Mouse (Mus musculus) C2C12 (cell line): ENCODE data around the gene Trak1. TPM values are rescaled to one million over a fixed set of nuclear protein-coding genes. Genes with fewer than 3 reads are reported as not detected.

Experiments
- H3K27me3 ChIP-seq: one replicate; pipeline ENCODE4 v1.6.1; 2011; ENCODE audit not compliant: control insufficient read depth, insufficient read depth, insufficient read length
- H3K36me3 ChIP-seq: one replicate; pipeline ENCODE4 v1.6.1; 2011; ENCODE audit not compliant: control insufficient read depth, insufficient read depth
- H3K4me3 ChIP-seq: one replicate; pipeline ENCODE4 v1.5.1; 2011; ENCODE audit warnings: mild to moderate bottlenecking, control low read depth; ENCODE audit not compliant: poor library complexity, insufficient read depth, severe bottlenecking
- H3K79me2 ChIP-seq: one replicate; pipeline ENCODE4 v1.6.1; 2011; ENCODE audit not compliant: control insufficient read depth, insufficient read depth
- H3K79me3 ChIP-seq: one replicate; pipeline ENCODE4 v1.6.1; 2011; ENCODE audit warnings: low read depth, control low read depth
- H3ac ChIP-seq: one replicate; pipeline ENCODE3; 2011; ENCODE audit warnings: low read depth; ENCODE audit not compliant: control insufficient read depth, insufficient read length
- CEBPB ChIP-seq: IDR thresholded peaks from one replicate; pipeline ENCODE4 v1.6.1; 2011; ENCODE audit warnings: low read depth, mild to moderate bottlenecking, control low read depth, moderate library complexity
- CTCF ChIP-seq: IDR thresholded peaks from one replicate; pipeline ENCODE4 v1.5.1; 2011; ENCODE audit not compliant: control insufficient read depth, insufficient read depth, insufficient read length
- FOSL1 ChIP-seq: IDR thresholded peaks from one replicate; pipeline ENCODE4 v1.8.0; 2011; ENCODE audit warnings: mild to moderate bottlenecking, low read length; ENCODE audit not compliant: poor library complexity, insufficient read depth, severe bottlenecking
- MAX ChIP-seq: IDR thresholded peaks from one replicate; pipeline ENCODE4 v1.6.1; 2011; ENCODE audit warnings: mild to moderate bottlenecking, control low read depth
- MYOD1 ChIP-seq: IDR thresholded peaks from one replicate; pipeline ENCODE4 v1.6.1; 2011; ENCODE audit warnings: low read depth; ENCODE audit not compliant: control insufficient read depth, insufficient read length
- MYOG ChIP-seq: IDR thresholded peaks from one replicate; pipeline ENCODE4 v1.6.1; 2011; ENCODE audit not compliant: control insufficient read depth, insufficient read length; ENCODE audit errors: extremely low read depth
- USF1 ChIP-seq: IDR thresholded peaks from one replicate; pipeline ENCODE4 v1.6.1; 2011; ENCODE audit warnings: low read depth, mild to moderate bottlenecking, control low read depth, moderate library complexity
- polyA plus RNA-seq: library from polyadenylated mRNA; unstranded; fragments of >200 nt; fragmentation: generic; extraction: Trizol; gene quantifications from one replicate; pipeline ENCODE4 v1.2.1, GENCODE M21; 2012; ENCODE audit warnings: missing spikeins

Gene Trak1
- polyA plus RNA-seq, 1 experiment = 26.6 TPM

GRCm38 (mm10) chr9:121298065-121298398 is 730 bp downstream of the Trak1 start:
- TF ChIP-seq MYOG (no peak), MAX (no peak), CTCF (no peak), CEBPB (no peak), USF1 (no peak), FOSL1 (no peak), MYOD1 (no peak)
- Histone ChIP-seq H3ac (peak overlapping the region; percentile 88), H3K79me3 (peaks cover 43% of the 10 kb centered on the region), H3K27me3 (no peaks in the 10 kb centered on the region), H3K36me3 (no peaks in the 10 kb centered on the region), H3K4me3 (peak overlapping the region; percentile 52), H3K79me2 (peaks cover 55% of the 10 kb centered on the region)

- TF ChIP-seq MYOD1 (peak; percentile 59), CEBPB (no peak)
- H3K27me3 ChIP-seq = no peaks in the 10 kb centered on the region
- H3K36me3 ChIP-seq = no peaks in the 10 kb centered on the region
- H3ac ChIP-seq = peak overlapping the region; percentile 40
- peaks cover 49% of the 10 kb centered on the region for H3K79me3 ChIP-seq
- H3K79me2 ChIP-seq = peaks cover 60% of the 10 kb centered on the region
- H3K4me3 ChIP-seq = peak overlapping the region; percentile 52
These were observed 1.2 kb downstream of the Trak1 start for GRCm38 (mm10) chr9:121298411-121299091.

GRCm38 (mm10) chr9:121299223-121299755 is 2.0 kb downstream of the Trak1 start:
- no peaks in the 10 kb centered on the region for H3K36me3 ChIP-seq
- no peak overlapping the region for H3ac ChIP-seq
- H3K27me3 ChIP-seq = no peaks in the 10 kb centered on the region
- H3K79me2 ChIP-seq = peaks cover 68% of the 10 kb centered on the region
- no peak overlapping the region for H3K4me3 ChIP-seq
- H3K79me3 ChIP-seq = peaks cover 53% of the 10 kb centered on the region
- TF ChIP-seq FOSL1 (no peak), CTCF (no peak), MYOD1 (no peak), USF1 (no peak), MYOG (no peak), CEBPB (no peak), MAX (no peak)

DNA sequence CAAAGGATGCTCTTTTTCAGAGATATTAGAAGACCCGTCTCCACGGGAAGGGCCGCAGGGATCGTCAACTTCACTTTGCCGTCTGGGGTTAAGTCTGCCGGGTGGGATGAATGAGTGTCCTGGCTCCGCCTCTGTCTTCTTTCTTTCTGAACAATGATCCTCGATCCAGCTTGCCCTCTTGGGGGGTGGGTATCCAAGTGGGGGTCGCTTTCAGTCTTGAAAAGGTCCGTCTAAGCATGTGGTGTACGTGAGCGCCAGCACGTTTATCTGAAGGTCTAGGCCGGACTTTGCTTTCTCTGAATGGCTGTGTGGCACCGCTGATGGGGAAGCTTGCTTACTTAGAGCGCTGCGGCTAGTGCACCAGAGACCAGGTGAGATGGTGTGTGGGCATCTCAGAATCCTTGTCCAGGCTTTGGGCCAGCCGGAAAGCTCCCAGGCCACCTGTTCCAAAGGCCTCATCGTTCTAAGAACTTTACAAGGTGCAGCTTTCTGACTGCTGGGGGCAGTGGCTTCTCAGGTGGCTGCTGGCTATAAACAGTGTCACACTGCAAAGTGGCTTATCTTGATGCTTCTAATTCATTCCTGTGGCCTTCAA is 2.8 kb downstream of the Trak1 start:
- H3ac ChIP-seq = no peak overlapping the region
- H3K4me3 ChIP-seq = no peak overlapping the region
- peaks cover 61% of the 10 kb centered on the region for H3K79me3 ChIP-seq
- H3K79me2 ChIP-seq = peaks cover 75% of the 10 kb centered on the region
- H3K36me3 ChIP-seq = no peaks in the 10 kb centered on the region
- TF ChIP-seq MYOD1 (no peak), CEBPB (no peak), CTCF (no peak), MAX (no peak), FOSL1 (no peak), USF1 (no peak), MYOG (no peak)
- no peaks in the 10 kb centered on the region for H3K27me3 ChIP-seq

GRCm38 (mm10) chr9:121301041-121301920 is 4.0 kb downstream of the Trak1 start:
- Histone ChIP-seq H3K79me2 (peaks cover 87% of the 10 kb centered on the region), H3K79me3 (peaks cover 68% of the 10 kb centered on the region), H3K27me3 (no peaks in the 10 kb centered on the region), H3ac (no peak overlapping the region), H3K4me3 (no peak overlapping the region), H3K36me3 (no peaks in the 10 kb centered on the region)
- TF ChIP-seq MAX (no peak), MYOD1 (no peak), MYOG (no peak), CTCF (no peak), CEBPB (no peak), FOSL1 (no peak), USF1 (no peak)
